Mouse (Mus musculus) embryonic facial prominence, embryonic 13.5 days (tissue): ENCODE data around the gene Gna15. TPM values are rescaled to one million over a fixed set of nuclear protein-coding genes. Genes with fewer than 3 reads are reported as not detected.

ENCODE experiments used
- ATAC-seq: fragments of 200-750 bp; cut with Nextera tagmentation; 2 replicates; pipeline ENCODE4 v1.8.0; 2017; ENCODE audit warnings: low read depth; ENCODE audit not compliant: insufficient number of reproducible peaks, insufficient read depth, low FRiP score, low TSS enrichment
- H3K27ac ChIP-seq: fragments of 300-500 bp; sonication (generic); 2 replicates; pipeline ENCODE4 v1.5.1; 2015; ENCODE audit warnings: moderate library complexity, mild to moderate bottlenecking, inconsistent platforms
- H3K27me3 ChIP-seq: fragments of 300-500 bp; sonication (generic); 2 replicates; pipeline ENCODE4 v1.6.1; 2015; ENCODE audit warnings: mild to moderate bottlenecking, inconsistent platforms
- H3K36me3 ChIP-seq: fragments of 300-500 bp; sonication (generic); 2 replicates; pipeline ENCODE4 v1.6.1; 2015; ENCODE audit warnings: mild to moderate bottlenecking, inconsistent platforms
- H3K4me1 ChIP-seq: fragments of 300-500 bp; sonication (generic); 2 replicates; pipeline ENCODE4 v1.6.1; 2015; ENCODE audit warnings: inconsistent platforms
- H3K4me2 ChIP-seq: fragments of 300-500 bp; sonication (generic); 2 replicates; pipeline ENCODE4 v1.6.1; 2015; ENCODE audit warnings: moderate library complexity, mild to moderate bottlenecking, inconsistent platforms
- H3K4me3 ChIP-seq: fragments of 300-500 bp; sonication (generic); 2 replicates; pipeline ENCODE4 v1.5.1; 2015; ENCODE audit warnings: mild to moderate bottlenecking, inconsistent platforms
- H3K9ac ChIP-seq: fragments of 300-500 bp; sonication (generic); 2 replicates; pipeline ENCODE4 v1.6.1; 2015; ENCODE audit warnings: mild to moderate bottlenecking, inconsistent platforms
- H3K9me3 ChIP-seq: fragments of 300-500 bp; sonication (generic); 2 replicates; pipeline ENCODE4 v1.6.1; 2016; ENCODE audit warnings: inconsistent platforms
- WGBS: fragments of 180-500 bp; shearing (Covaris S2); methylation state at CpG from one replicate; pipeline ENCODE4 v1.1.7; 2015; ENCODE audit warnings: mixed read lengths; 5-methylcytosine and 5-hydroxymethylcytosine counted together
- polyA plus RNA-seq: library from polyadenylated mRNA; unstranded; fragments of >200 nt; fragmentation: Nextera tagmentation; extraction: Ambion mirVana; gene quantifications from 2 replicates; pipeline ENCODE4 v1.2.1, GENCODE M21; 2015

Gene Gna15
- polyA plus RNA-seq, 1 experiment from 2014 or later: 2.1 TPM

DNA sequence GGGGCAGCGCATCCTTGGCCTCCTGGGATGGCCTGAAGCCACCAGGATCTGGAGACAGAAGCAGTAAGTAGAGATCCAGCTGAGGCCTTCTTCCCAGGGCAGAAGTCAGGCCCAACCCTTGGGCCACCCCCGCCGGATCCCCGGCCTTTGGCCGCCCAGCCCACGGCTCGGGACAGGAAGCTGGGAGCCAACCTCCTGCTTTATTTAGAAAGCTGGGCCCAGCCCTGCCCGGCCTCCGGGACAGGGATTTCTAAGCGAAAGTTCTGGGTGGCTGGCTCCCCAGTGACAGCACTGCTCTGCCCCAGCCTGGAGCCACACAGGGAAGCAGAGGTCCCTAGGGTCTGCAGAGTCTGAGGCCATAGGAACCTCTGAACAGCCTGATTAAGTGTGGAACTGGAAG, 17.8 kb upstream of the Gna15 start:
- no peak for ATAC-seq
- H3K4me3 ChIP-seq: no peak overlapping the region
- H3K9ac ChIP-seq: peak overlapping the region; percentile 98
- H3K27ac ChIP-seq: no peak overlapping the region
- no peaks in the 10 kb centered on the region for H3K9me3 ChIP-seq
- peaks cover 36% of the 10 kb centered on the region for H3K36me3 ChIP-seq
- 80% methylated on average over 10 of the region's 10 CpGs for WGBS
- no peaks in the 10 kb centered on the region for H3K27me3 ChIP-seq
- peaks cover 36% of the 10 kb centered on the region for H3K4me1 ChIP-seq
- 0 out of 2 replicates have a peak overlapping the region, but pooled peaks have one; percentile 97 for H3K4me2 ChIP-seq

DNA sequence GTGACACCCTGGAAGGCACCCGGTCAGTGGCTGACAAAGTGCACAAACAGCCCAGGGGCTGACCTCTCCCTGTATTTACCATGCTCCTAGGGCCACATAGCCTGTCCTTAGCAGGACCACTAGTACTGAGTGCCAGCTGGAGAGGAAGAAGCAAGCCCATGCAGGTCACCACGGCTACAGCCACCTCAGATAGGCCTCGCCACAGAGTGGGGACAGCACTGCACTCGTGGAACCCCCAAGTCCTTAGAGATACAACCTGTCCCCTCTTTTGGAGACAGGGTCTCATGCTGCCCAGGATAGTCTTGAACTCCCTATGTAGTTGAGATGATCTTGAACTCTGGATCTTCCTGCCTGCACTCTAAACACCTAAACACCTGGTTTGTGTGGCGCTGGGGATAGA, 17.3 kb upstream of the Gna15 start:
- Histone ChIP-seq H3K4me1 (peaks cover 36% of the 10 kb centered on the region), H3K9me3 (no peaks in the 10 kb centered on the region), H3K4me3 (no peak overlapping the region), H3K27me3 (no peaks in the 10 kb centered on the region), H3K9ac (peak overlapping the region; percentile 98), H3K4me2 (no peak overlapping the region), H3K36me3 (peaks cover 36% of the 10 kb centered on the region), H3K27ac (no peak overlapping the region)
- no peak for ATAC-seq
- 81% methylated on average over 5 of the region's 5 CpGs for WGBS

DNA sequence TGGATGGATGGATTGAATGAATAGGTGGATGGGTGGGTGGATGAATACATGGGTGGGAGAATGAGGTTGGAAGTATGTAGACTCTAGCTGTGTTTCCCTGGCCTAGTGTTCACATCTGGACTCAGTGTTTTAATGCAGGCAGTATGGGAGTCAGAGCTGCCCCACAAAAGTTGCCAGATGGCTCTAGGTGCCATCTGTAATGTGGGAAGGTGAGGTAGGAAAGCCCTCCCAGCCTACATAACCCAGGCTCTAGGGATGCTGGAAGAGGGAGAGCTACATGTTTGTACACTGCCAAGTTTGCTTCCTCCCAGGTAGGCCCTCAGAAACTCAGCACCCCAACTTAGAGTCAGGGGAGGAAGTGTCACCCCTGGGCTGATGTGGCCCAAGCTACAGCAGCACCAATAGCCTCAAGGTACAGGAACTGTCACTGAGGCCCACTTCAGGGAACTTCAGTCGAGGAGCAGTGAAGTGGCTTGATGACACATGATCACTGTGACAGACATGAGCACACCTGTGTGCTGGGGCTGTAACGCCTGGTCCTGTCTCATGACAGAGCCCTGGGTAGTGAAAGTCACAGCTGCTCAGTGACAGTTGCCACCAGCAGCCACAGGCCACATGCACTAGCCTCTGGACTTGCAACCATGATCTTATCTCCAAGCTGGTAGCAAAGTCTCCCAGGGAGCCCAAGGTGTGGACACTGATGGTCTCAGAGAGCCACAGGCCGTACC, 14.5 kb upstream of the Gna15 start:
- Histone ChIP-seq H3K9me3 (no peaks in the 10 kb centered on the region), H3K36me3 (peaks cover 62% of the 10 kb centered on the region), H3K27me3 (no peaks in the 10 kb centered on the region), H3K4me2 (no peak overlapping the region), H3K9ac (no peak overlapping the region), H3K27ac (no peak overlapping the region), H3K4me3 (no peak overlapping the region), H3K4me1 (peaks cover 32% of the 10 kb centered on the region)
- WGBS: 83% methylated on average over 3 of the region's 3 CpGs
- ATAC-seq: no peak

DNA sequence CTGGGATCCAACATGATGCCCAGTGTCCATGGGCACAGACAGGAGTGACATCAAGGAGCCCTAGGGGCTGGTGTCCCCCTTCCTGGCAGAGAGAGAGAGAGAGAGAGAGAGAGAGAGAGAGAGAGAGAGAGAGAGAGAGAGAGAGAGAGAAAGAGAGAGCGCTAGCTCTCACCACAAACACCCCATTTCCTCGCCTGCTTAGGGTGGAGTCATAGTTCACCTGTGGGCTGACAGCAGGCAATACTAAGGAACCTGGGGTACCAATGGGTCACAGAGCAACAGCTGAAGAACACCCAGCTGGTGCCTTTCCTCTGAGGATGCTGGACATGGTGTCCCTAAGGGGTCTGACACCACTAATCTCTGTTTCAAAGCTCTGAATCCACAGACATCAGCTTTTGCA, 13.4 kb upstream of the Gna15 start:
- WGBS: 90% methylated on average over 2 of the region's 2 CpGs
- ATAC-seq: no peak
- peaks cover 68% of the 10 kb centered on the region for H3K36me3 ChIP-seq

DNA sequence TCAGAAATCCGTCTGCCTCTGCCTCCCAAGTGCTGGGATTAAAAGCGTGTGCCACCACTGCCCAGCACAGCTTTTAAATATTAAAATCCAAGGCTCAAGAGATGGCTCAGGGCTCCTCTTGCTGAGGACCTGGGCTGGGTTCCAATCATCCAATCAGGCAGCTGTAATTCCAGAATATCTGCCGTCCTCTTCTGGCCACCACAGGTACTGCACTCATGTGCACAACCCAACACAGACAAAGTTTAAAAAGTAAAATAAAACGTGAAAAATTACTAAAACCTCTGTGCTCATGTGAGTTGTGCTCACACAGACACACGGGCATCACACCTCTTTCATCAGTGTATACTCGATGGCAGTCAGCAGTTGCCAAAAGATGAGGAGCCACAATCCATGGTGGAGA, 12.7 kb upstream of the Gna15 start:
- Histone ChIP-seq H3K36me3 (peaks cover 68% of the 10 kb centered on the region), H3K9me3 (no peaks in the 10 kb centered on the region), H3K4me2 (no peak overlapping the region), H3K9ac (no peak overlapping the region), H3K4me1 (peaks cover 14% of the 10 kb centered on the region), H3K4me3 (no peak overlapping the region), H3K27me3 (no peaks in the 10 kb centered on the region), H3K27ac (no peak overlapping the region)
- ATAC-seq: no peak
- WGBS: 79% methylated on average over 6 of the region's 6 CpGs

More for the DNA sequence above, 13.4 kb upstream of the Gna15 start:
- H3K4me1 ChIP-seq: peaks cover 21% of the 10 kb centered on the region
- no peak overlapping the region for H3K27ac ChIP-seq
- H3K9ac ChIP-seq: no peak overlapping the region
- H3K4me3 ChIP-seq: no peak overlapping the region
- H3K9me3 ChIP-seq: no peaks in the 10 kb centered on the region
- no peaks in the 10 kb centered on the region for H3K27me3 ChIP-seq
- H3K4me2 ChIP-seq: no peak overlapping the region

DNA sequence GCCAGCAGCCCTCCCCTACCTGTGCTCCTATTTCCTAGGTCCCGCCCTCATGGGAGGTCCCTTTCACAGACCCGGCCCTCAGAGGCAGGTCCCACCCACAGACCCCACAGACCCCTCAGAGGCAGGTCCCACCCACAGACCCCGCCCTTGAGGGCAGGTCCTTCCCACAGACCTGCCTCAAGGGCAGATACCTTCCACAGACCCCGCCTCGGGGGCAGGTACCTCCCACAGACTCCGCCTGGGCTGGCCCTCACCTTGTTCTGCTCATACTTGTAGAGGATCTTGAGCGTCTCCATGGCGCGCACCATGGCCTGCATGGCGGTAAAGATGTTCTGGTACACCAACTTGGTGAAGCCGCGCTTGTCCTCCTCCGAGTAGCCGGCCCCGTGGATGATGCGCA, 10.8 kb upstream of the Gna15 start:
- peaks cover 8% of the 10 kb centered on the region; the same call in 1 of the 2 replicates for H3K4me1 ChIP-seq
- no peaks in the 10 kb centered on the region for H3K27me3 ChIP-seq
- no peak for ATAC-seq
- H3K36me3 ChIP-seq: peaks cover 70% of the 10 kb centered on the region
- H3K9ac ChIP-seq: no peak overlapping the region
- no peak overlapping the region for H3K27ac ChIP-seq
- 59% methylated on average over 16 of the region's 16 CpGs for WGBS
- H3K9me3 ChIP-seq: no peaks in the 10 kb centered on the region
- no peak overlapping the region for H3K4me2 ChIP-seq
- H3K4me3 ChIP-seq: no peak overlapping the region

DNA sequence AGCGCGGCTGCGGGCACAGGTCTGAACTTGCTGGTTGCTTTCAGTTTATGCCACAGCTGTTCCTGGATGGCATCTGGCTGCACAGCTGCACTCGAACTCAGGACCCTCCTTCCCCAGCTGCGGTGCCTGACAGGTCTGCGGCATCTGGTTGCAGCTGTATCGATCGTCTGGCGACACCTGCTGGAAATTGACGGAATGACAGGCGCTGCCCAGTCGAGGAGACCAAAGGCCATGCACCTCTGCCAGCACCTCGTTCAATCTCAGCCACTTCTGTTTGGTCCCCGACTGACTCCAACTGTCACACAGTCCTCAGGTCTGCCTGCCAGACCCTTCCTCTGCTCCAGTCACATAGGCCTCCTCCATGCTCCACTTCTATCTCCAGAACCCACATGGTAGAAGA, 2.8 kb upstream of the Gna15 start:
- peaks cover 16% of the 10 kb centered on the region for H3K27me3 ChIP-seq
- H3K9ac ChIP-seq: no peak overlapping the region
- 15% methylated on average over 14 of the region's 14 CpGs for WGBS
- no peaks in the 10 kb centered on the region for H3K9me3 ChIP-seq
- H3K36me3 ChIP-seq: peaks cover 34% of the 10 kb centered on the region
- H3K4me3 ChIP-seq: no peak overlapping the region
- peaks cover 5% of the 10 kb centered on the region; the same call in 1 of the 2 replicates for H3K4me1 ChIP-seq
- H3K4me2 ChIP-seq: no peak overlapping the region
- no peak overlapping the region for H3K27ac ChIP-seq
- ATAC-seq: no peak

DNA sequence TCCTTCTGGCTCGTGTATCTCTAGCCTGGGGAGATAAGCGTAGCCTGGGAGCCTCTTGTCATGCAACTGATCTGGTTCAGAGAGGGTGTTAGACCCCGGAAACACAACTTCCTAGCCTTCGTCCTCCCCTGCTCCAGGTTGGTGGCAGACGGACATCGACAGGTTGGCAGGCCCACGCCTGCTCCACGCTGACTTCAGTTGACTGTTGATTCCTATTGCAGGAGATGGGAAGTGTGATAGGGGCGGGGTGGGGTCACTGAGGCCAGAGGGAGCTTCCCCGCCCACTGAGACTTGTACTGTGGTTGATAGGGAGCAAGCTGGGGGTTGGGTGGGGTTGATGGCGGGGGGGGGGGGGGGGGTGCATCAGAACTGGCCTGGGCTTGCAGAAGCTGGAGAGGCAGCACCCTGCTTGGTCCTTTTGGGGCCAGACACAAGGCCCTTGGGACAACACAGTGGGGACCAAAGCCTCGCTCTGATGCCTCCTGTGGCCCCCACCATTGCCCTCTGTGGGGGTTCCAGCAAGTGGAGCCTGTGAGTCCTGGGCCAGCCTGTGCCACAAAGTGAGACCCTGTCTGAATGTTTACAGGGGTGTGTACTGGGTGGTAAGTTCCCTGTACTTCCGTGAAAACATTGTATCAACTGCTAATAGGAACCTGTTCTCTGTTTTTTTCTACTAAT, 1.1 kb upstream of the Gna15 start:
- WGBS: 52% methylated on average over 12 of the region's 13 CpGs
- H3K36me3 ChIP-seq: peaks cover 19% of the 10 kb centered on the region
- H3K4me2 ChIP-seq: no peak overlapping the region
- no peak overlapping the region for H3K4me3 ChIP-seq
- H3K27ac ChIP-seq: no peak overlapping the region
- no peak overlapping the region for H3K9ac ChIP-seq
- H3K27me3 ChIP-seq: peaks cover 16% of the 10 kb centered on the region
- H3K9me3 ChIP-seq: no peaks in the 10 kb centered on the region
- ATAC-seq: no peak
- peaks cover 5% of the 10 kb centered on the region; the same call in 1 of the 2 replicates for H3K4me1 ChIP-seq

DNA sequence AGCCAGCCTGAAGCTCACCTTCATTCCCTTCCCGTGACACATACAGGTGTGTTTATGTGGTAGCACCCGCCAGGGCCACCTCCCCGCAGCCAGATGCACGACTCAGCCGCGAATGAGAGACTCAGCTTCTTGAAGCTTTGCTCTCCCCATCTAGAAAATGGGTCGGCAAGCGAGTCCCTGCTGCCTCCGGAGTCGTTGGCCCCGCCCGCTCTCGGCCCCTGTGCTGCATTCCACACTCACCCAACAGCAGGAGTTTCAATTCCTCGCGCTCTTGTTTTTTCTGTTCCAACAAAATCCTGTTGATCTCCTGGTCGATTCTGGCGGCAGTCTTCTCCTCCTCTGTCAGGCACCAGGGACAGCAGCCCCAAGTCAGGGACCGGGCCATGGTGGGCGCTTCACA, 455 bp downstream of the Gna15 start:
- Histone ChIP-seq H3K27me3 (peaks cover 16% of the 10 kb centered on the region), H3K36me3 (0 out of 2 replicates have a peak, but pooled peaks cover 3% of the 10 kb centered on the region), H3K4me1 (peaks cover 5% of the 10 kb centered on the region; the same call in 1 of the 2 replicates), H3K27ac (no peak overlapping the region; the same call in 1 of the 2 replicates), H3K9me3 (no peaks in the 10 kb centered on the region), H3K4me3 (peak overlapping the region; percentile 18), H3K9ac (peak overlapping the region; percentile 58), H3K4me2 (peak overlapping the region; percentile 39)
- no peak for ATAC-seq
- WGBS: 18% methylated on average over 19 of the region's 19 CpGs

DNA sequence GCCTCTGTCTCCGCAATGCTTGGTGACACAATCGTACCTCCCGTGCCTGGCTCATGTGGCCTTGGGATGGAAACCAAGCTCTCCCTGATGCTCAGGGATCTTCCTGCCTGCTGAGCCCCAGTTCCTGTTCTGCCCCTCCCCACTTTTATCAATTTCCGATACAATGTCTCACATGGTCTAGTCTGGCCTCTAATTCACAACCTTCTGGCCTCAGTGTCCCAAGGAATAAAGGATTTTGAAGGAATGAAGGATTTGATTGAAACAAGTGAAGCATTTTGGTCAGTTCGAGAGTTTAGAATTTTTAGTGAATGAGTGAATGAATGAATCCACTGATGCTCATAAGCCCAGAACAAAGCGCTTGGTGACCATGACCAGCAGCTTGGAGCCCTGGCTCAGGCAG, 883 bp downstream of the Gna15 start:
- Histone ChIP-seq H3K27me3 (peaks cover 16% of the 10 kb centered on the region), H3K4me2 (peak overlapping the region; percentile 39; the same call in 1 of the 2 replicates), H3K9ac (peak overlapping the region; percentile 58; the same call in 1 of the 2 replicates), H3K4me1 (peaks cover 5% of the 10 kb centered on the region; the same call in 1 of the 2 replicates), H3K27ac (no peak overlapping the region), H3K9me3 (no peaks in the 10 kb centered on the region), H3K4me3 (no peak overlapping the region), H3K36me3 (0 out of 2 replicates have a peak, but pooled peaks cover 3% of the 10 kb centered on the region)
- ATAC-seq: no peak
- WGBS: 80% methylated on average over 6 of the region's 6 CpGs

DNA sequence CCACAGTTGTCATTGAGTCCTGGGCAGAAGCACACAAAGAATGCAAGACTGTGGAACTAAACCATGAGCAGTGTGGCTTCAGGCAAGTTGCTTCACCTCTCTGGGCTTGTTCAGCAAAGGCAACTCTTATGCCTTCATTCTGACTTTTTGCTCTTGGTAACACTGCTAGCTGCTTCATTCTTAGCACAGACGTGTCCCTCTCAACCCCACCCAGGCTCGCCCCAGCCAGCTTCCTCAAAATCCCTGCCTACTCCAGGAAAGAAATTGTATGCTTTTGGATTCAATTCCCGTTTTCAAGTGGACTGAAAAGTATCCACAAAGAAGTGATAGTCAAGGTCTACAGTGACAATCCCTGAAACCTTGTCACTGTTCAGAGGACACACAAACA, 4.1 kb downstream of the Gna15 start:
- H3K4me2 ChIP-seq: no peak overlapping the region
- 68% methylated on average over 3 of the region's 3 CpGs for WGBS
- no peaks in the 10 kb centered on the region for H3K9me3 ChIP-seq
- H3K36me3 ChIP-seq: no peaks in the 10 kb centered on the region
- H3K27ac ChIP-seq: no peak overlapping the region
- peaks cover 5% of the 10 kb centered on the region; the same call in 1 of the 2 replicates for H3K4me1 ChIP-seq
- no peak for ATAC-seq
- H3K9ac ChIP-seq: no peak overlapping the region
- H3K4me3 ChIP-seq: no peak overlapping the region
- peaks cover 16% of the 10 kb centered on the region for H3K27me3 ChIP-seq
